Mouse (Mus musculus) lung, postnatal 0 days (tissue): ENCODE measurements around the gene Plcb1. TPM values are rescaled to one million over a fixed set of nuclear protein-coding genes. Genes with fewer than 3 reads are reported as not detected.

Experiments
- ATAC-seq: fragments of 200-750 bp; cut with Nextera tagmentation; 2 replicates; pipeline ENCODE4 v1.8.0; 2017; ENCODE audit warnings: moderate library complexity
- DNase-seq: peaks from one replicate; pipeline ENCODE4 v3.0.0-alpha.2; 2016; ENCODE audit warnings: low spot score
- H3K27ac ChIP-seq: fragments of 300-500 bp; sonication (generic); 2 replicates; pipeline ENCODE4 v1.5.1; 2014; ENCODE audit warnings: antibody characterized with exemption, mild to moderate bottlenecking, low read length, mixed read lengths
- H3K27me3 ChIP-seq: fragments of 300-500 bp; sonication (generic); replicated peaks from 2 replicates; pipeline ENCODE4 v1.6.1; 2014; ENCODE audit warnings: low read length, mixed read lengths; ENCODE audit not compliant: insufficient read depth
- H3K36me3 ChIP-seq: fragments of 300-500 bp; sonication (generic); 2 replicates; pipeline ENCODE4 v1.6.1; 2014; ENCODE audit warnings: low read length, mixed read lengths; ENCODE audit not compliant: insufficient read depth
- H3K4me1 ChIP-seq: fragments of 300-500 bp; sonication (generic); 2 replicates; pipeline ENCODE4 v1.6.1; 2014; ENCODE audit warnings: antibody characterized with exemption, low read depth, low read length, mixed read lengths; ENCODE audit not compliant: insufficient read depth
- H3K4me2 ChIP-seq: fragments of 300-500 bp; sonication (generic); replicated peaks from 2 replicates; pipeline ENCODE4 v1.6.1; 2014; ENCODE audit warnings: low read depth, mild to moderate bottlenecking, low read length, moderate library complexity, mixed read lengths
- H3K4me3 ChIP-seq: fragments of 300-500 bp; sonication (generic); 2 replicates; pipeline ENCODE4 v1.5.1; 2014; ENCODE audit warnings: low read depth, low read length
- H3K9ac ChIP-seq: fragments of 300-500 bp; sonication (generic); replicated peaks from 2 replicates; pipeline ENCODE4 v1.6.1; 2014; ENCODE audit warnings: low read depth, mild to moderate bottlenecking
- H3K9me3 ChIP-seq: fragments of 300-500 bp; sonication (generic); 2 replicates; pipeline ENCODE4 v1.6.1; 2016; ENCODE audit warnings: low read length, mixed read lengths
- CTCF ChIP-seq: IDR thresholded peaks from 2 replicates; pipeline ENCODE4 v1.5.1; 2016; ENCODE audit warnings: antibody characterized with exemption, mild to moderate bottlenecking
- EP300 ChIP-seq: IDR thresholded peaks from 2 replicates; pipeline ENCODE4 v1.6.1; 2016; ENCODE audit warnings: antibody characterized with exemption, mild to moderate bottlenecking, control low read depth
- WGBS: fragments of 180-500 bp; shearing (Covaris S2); extraction: QIAGEN DNeasy Blood & Tissue Kit; methylation state at CpG from one replicate; pipeline ENCODE4 v1.1.7; 2014; 5-methylcytosine and 5-hydroxymethylcytosine counted together
- polyA plus RNA-seq: library from polyadenylated mRNA; unstranded; fragments of >200 nt; fragmentation: Nextera tagmentation; extraction: Ambion mirVana; gene quantifications from 2 replicates; pipeline ENCODE4 v1.2.1, GENCODE M21; 2015

Plcb1 gene
- polyA plus RNA-seq, 1 experiment from 2014 or later = 8.7 TPM

- Histone ChIP-seq H3K27me3 (no peaks in the 10 kb centered on the region), H3K9me3 (no peaks in the 10 kb centered on the region), H3K4me1 (no peaks in the 10 kb centered on the region), H3K36me3 (no peaks in the 10 kb centered on the region), H3K9ac (no peak overlapping the region), H3K4me3 (no peak overlapping the region), H3K4me2 (no peak overlapping the region), H3K27ac (no peak overlapping the region)
- no peak for DNase-seq
- no peak for ATAC-seq
- 87% methylated on average over 8 of the region's 8 CpGs for WGBS
- TF ChIP-seq EP300 (no peak), CTCF (no peak)
These were observed 224.5 kb downstream of the Plcb1 start for GRCm38 (mm10) chr2:135010371-135010770.

GRCm38 (mm10) chr2:135015501-135015900 is 229.6 kb downstream of the Plcb1 start:
- no peaks in the 10 kb centered on the region for H3K27me3 ChIP-seq
- no peaks in the 10 kb centered on the region for H3K36me3 ChIP-seq
- no peaks in the 10 kb centered on the region for H3K4me1 ChIP-seq
- TF ChIP-seq CTCF (no peak), EP300 (no peak)
- no peak for ATAC-seq
- DNase-seq = no peak
- no peak overlapping the region for H3K4me2 ChIP-seq
- no peak overlapping the region for H3K9ac ChIP-seq
- H3K4me3 ChIP-seq = no peak overlapping the region
- WGBS = 55% methylated on average over 6 of the region's 6 CpGs
- no peak overlapping the region for H3K27ac ChIP-seq
- no peaks in the 10 kb centered on the region for H3K9me3 ChIP-seq

GRCm38 (mm10) chr2:135018275-135018674 is 232.4 kb downstream of the Plcb1 start:
- H3K9ac ChIP-seq = no peak overlapping the region
- WGBS = 44% methylated on average over 1 of the region's 1 CpGs
- H3K27ac ChIP-seq = no peak overlapping the region
- H3K4me2 ChIP-seq = no peak overlapping the region
- no peaks in the 10 kb centered on the region for H3K27me3 ChIP-seq
- no peak overlapping the region for H3K4me3 ChIP-seq
- ATAC-seq = no peak
- H3K9me3 ChIP-seq = no peaks in the 10 kb centered on the region
- no peak for TF ChIP-seq EP300
- TF ChIP-seq CTCF = no peak
- DNase-seq = peak; percentile 22
- no peaks in the 10 kb centered on the region for H3K36me3 ChIP-seq
- H3K4me1 ChIP-seq = no peaks in the 10 kb centered on the region

GRCm38 (mm10) chr2:135018708-135019107 is 232.8 kb downstream of the Plcb1 start:
- Histone ChIP-seq H3K27me3 (no peaks in the 10 kb centered on the region), H3K27ac (no peak overlapping the region), H3K4me2 (no peak overlapping the region), H3K36me3 (no peaks in the 10 kb centered on the region), H3K9me3 (no peaks in the 10 kb centered on the region), H3K9ac (no peak overlapping the region), H3K4me3 (no peak overlapping the region), H3K4me1 (no peaks in the 10 kb centered on the region)
- no peak for ATAC-seq
- no peak for DNase-seq
- TF ChIP-seq EP300 = no peak
- no peak for TF ChIP-seq CTCF
- WGBS = 83% methylated on average over 2 of the region's 2 CpGs

- Histone ChIP-seq H3K4me2 (no peak overlapping the region), H3K9me3 (no peaks in the 10 kb centered on the region), H3K9ac (no peak overlapping the region), H3K36me3 (no peaks in the 10 kb centered on the region), H3K4me3 (no peak overlapping the region), H3K4me1 (no peaks in the 10 kb centered on the region), H3K27ac (no peak overlapping the region), H3K27me3 (no peaks in the 10 kb centered on the region)
- 100% methylated on average over 1 of the region's 1 CpGs for WGBS
- no peak for DNase-seq
- ATAC-seq = no peak
- TF ChIP-seq EP300 = no peak
- no peak for TF ChIP-seq CTCF
These were observed 233.7 kb downstream of the Plcb1 start for GRCm38 (mm10) chr2:135019588-135019987.

GRCm38 (mm10) chr2:135029288-135029687 is 243.4 kb downstream of the Plcb1 start:
- TF ChIP-seq CTCF (no peak), EP300 (no peak)
- H3K9ac ChIP-seq = no peak overlapping the region
- no peak overlapping the region for H3K27ac ChIP-seq
- no peak for DNase-seq
- H3K9me3 ChIP-seq = no peaks in the 10 kb centered on the region
- H3K4me3 ChIP-seq = no peak overlapping the region
- no peak overlapping the region for H3K4me2 ChIP-seq
- ATAC-seq = no peak
- H3K27me3 ChIP-seq = no peaks in the 10 kb centered on the region
- no peaks in the 10 kb centered on the region for H3K36me3 ChIP-seq
- no peaks in the 10 kb centered on the region; the same call in 1 of the 2 replicates for H3K4me1 ChIP-seq
- 51% methylated on average over 5 of the region's 5 CpGs for WGBS

- DNase-seq = no peak
- TF ChIP-seq EP300 (no peak), CTCF (no peak)
- H3K27me3 ChIP-seq = no peaks in the 10 kb centered on the region
- H3K36me3 ChIP-seq = no peaks in the 10 kb centered on the region
- no peaks in the 10 kb centered on the region; the same call in 1 of the 2 replicates for H3K4me1 ChIP-seq
- no peak overlapping the region for H3K27ac ChIP-seq
- ATAC-seq = no peak
- no peak overlapping the region for H3K4me2 ChIP-seq
- H3K9ac ChIP-seq = no peak overlapping the region
- whole genome bisulfite sequencing = 39% methylated on average over 6 of the region's 6 CpGs
- H3K4me3 ChIP-seq = no peak overlapping the region
- H3K9me3 ChIP-seq = no peaks in the 10 kb centered on the region
These were observed 243.8 kb downstream of the Plcb1 start for GRCm38 (mm10) chr2:135029700-135030099.
